Mouse (Mus musculus) heart, postnatal 0 days (tissue): ENCODE data around the gene Srsf2. TPM values are rescaled to one million over a fixed set of nuclear protein-coding genes. Genes with fewer than 3 reads are reported as not detected.
"Not testable (repeated sequence)": the region's sequence is repeated elsewhere in the genome, so short reads cannot be mapped to it uniquely, and the experiment has no call there.

ENCODE experiments used
- ATAC-seq: fragments of 200-750 bp; cut with Nextera tagmentation; 2 replicates; pipeline ENCODE4 v1.8.0; 2017; ENCODE audit warnings: low read depth, moderate number of reproducible peaks, moderate library complexity; ENCODE audit not compliant: insufficient read depth
- DNase-seq: peaks from one replicate; pipeline ENCODE4 v3.0.0-alpha.2; 2016; ENCODE audit warnings: low spot score
- H3K27ac ChIP-seq: fragments of 300-500 bp; sonication (generic); 2 replicates; pipeline ENCODE4 v1.5.1; 2014; ENCODE audit warnings: low read depth, mild to moderate bottlenecking
- H3K27me3 ChIP-seq: fragments of 300-500 bp; sonication (generic); 2 replicates; pipeline ENCODE4 v1.6.1; 2014; ENCODE audit warnings: low read length, mixed read lengths; ENCODE audit not compliant: control insufficient read depth, insufficient read depth
- H3K36me3 ChIP-seq: fragments of 300-500 bp; sonication (generic); replicated peaks from 2 replicates; pipeline ENCODE4 v1.6.1; 2014; ENCODE audit warnings: low read length, mixed read lengths; ENCODE audit not compliant: control insufficient read depth, insufficient read depth
- H3K4me1 ChIP-seq: fragments of 300-500 bp; sonication (generic); 2 replicates; pipeline ENCODE4 v1.6.1; 2014; ENCODE audit warnings: antibody characterized with exemption; ENCODE audit not compliant: control insufficient read depth, insufficient read depth
- H3K4me2 ChIP-seq: fragments of 300-500 bp; sonication (generic); 2 replicates; pipeline ENCODE4 v1.6.1; 2014; ENCODE audit warnings: low read depth, mild to moderate bottlenecking, low read length, moderate library complexity
- H3K4me3 ChIP-seq: fragments of 300-500 bp; sonication (generic); 2 replicates; pipeline ENCODE4 v1.5.1; 2014; ENCODE audit warnings: low read depth, low read length
- H3K9ac ChIP-seq: fragments of 300-500 bp; sonication (generic); replicated peaks from 2 replicates; pipeline ENCODE4 v1.6.1; 2014; ENCODE audit warnings: low read depth, low read length, mixed read lengths
- H3K9me3 ChIP-seq: fragments of 300-500 bp; sonication (generic); replicated peaks from 2 replicates; pipeline ENCODE4 v1.6.1; 2016; ENCODE audit warnings: low read length; ENCODE audit not compliant: control insufficient read depth
- CTCF ChIP-seq: IDR thresholded peaks from 2 replicates; pipeline ENCODE4 v1.5.1; 2016; ENCODE audit warnings: antibody characterized with exemption, control low read depth, low read depth
- EP300 ChIP-seq: IDR thresholded peaks from 2 replicates; pipeline ENCODE4 v1.6.1; 2016; ENCODE audit warnings: antibody characterized with exemption, low read depth
- WGBS: fragments of 180-500 bp; shearing (Covaris S2); extraction: QIAGEN DNeasy Blood & Tissue Kit; methylation state at CpG from one replicate; pipeline ENCODE4 v1.1.7; 2014; 5-methylcytosine and 5-hydroxymethylcytosine counted together
- polyA plus RNA-seq: library from polyadenylated mRNA; unstranded; fragments of >200 nt; fragmentation: Nextera tagmentation; extraction: Ambion mirVana; gene quantifications from 2 replicates; pipeline ENCODE4 v1.2.1, GENCODE M21; 2015
- total RNA-seq: library from RNA; depleted of rRNA; stranded (reverse); fragments of >200 nt; gene quantifications from 2 replicates; pipeline ENCODE4 v1.2.3, GENCODE M21; 2014; ENCODE audit warnings: low replicate concordance; rRNA removed

Gene Srsf2
- 157 and 211 TPM in 2 replicates for total RNA-seq
- polyA plus RNA-seq = 349 and 359 TPM in 2 replicates

DNA sequence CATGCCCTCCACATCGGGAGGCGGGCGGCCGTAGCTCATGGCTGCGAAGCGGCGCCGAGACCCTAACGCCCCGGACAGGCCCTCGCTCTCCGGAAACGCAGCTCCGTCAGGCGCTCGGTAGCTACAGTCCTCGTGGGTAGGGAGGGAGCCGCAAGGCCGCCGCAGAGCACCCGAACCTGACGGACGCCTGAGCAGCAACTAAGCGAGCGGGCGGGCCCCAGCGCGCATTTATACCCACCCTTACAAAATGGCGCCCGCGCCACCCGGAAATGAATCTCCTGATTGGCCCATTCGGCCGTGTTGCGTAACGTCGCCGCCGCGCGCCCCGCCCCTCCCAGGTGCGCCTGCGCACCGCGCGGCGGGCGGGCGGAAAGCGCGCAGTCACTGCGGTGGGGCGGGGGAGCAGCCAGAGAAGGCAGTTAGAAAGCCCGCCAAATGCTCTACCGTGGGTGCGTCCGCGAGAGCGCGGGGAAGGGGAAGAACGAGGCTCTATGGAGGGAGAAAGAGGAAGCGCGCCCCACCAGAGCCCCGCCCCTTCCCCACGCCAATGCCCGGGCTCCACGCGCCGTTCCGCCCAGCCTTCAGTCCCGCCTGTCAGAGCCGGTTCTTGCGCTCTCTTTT lies at the start of gene Srsf2:
Gene Srsf2 (minus strand): TSS at position 204 of the 621 bp plus-strand sequence.
- peak within 1 kb of the TSS; percentile 99 for H3K9ac ChIP-seq
- no peak; the same call in 1 of the 2 replicates for TF ChIP-seq EP300
- no peak for TF ChIP-seq CTCF
- peaks cover 12% of the 10 kb centered on the region; the same call in 1 of the 2 replicates for H3K4me1 ChIP-seq
- no peaks in the 10 kb centered on the region for H3K27me3 ChIP-seq
- H3K36me3 ChIP-seq = peaks cover 41% of the 10 kb centered on the region
- H3K27ac ChIP-seq = peak within 1 kb of the TSS; percentile 99
- DNase-seq (peak; percentile 95), ATAC-seq (peak; percentile 84)
- under 1% methylated on average over 62 of the region's 74 CpGs for WGBS
- H3K4me3 ChIP-seq = peak within 1 kb of the TSS; percentile 95
- H3K4me2 ChIP-seq = peak within 1 kb of the TSS; percentile 83
- H3K9me3 ChIP-seq = no peaks in the 10 kb centered on the region

DNA sequence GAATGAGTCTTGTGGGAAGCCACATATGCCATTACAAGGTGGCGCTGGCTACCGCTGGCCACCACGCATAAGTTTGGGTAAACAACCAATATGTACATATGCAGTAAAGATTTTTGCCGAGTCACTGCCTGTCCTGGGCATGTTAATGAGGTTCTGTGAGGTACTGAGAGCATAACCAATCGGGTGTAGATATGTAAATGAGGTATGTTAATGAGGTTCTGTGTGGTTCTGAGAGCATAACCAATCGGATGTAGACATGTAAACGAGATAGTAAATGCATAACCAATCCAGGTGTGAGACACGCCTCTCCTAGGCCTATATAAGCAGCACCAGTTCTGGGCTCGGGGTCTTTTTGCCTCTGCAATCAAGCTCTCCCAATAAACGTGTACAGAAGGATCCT lies 49.7 kb upstream of the Srsf2 start:
- H3K9ac ChIP-seq, DNase-seq, H3K4me2 ChIP-seq, H3K36me3 ChIP-seq, H3K9me3 ChIP-seq, H3K4me1 ChIP-seq, ATAC-seq, H3K4me3 ChIP-seq, H3K27ac ChIP-seq: not testable (repeated sequence)
- H3K27me3 ChIP-seq = peaks cover 20% of the 10 kb centered on the region
- WGBS = 86% methylated on average over 10 of the region's 10 CpGs

- no peak for ATAC-seq
- no peak overlapping the region for H3K4me2 ChIP-seq
- no peak overlapping the region for H3K9ac ChIP-seq
- DNase-seq = no peak
- H3K36me3 ChIP-seq = no peaks in the 10 kb centered on the region
- no peaks in the 10 kb centered on the region for H3K9me3 ChIP-seq
- 93% methylated on average over 12 of the region's 12 CpGs for WGBS
- no peaks in the 10 kb centered on the region for H3K4me1 ChIP-seq
- H3K27me3 ChIP-seq = peaks cover 4% of the 10 kb centered on the region; the same call in 1 of the 2 replicates
- TF ChIP-seq EP300 (no peak), CTCF (no peak)
- no peak overlapping the region for H3K27ac ChIP-seq
- H3K4me3 ChIP-seq = no peak overlapping the region
Measured at GRCm38 (mm10) chr11:116899247-116899646, 46.4 kb upstream of the Srsf2 start.

DNA sequence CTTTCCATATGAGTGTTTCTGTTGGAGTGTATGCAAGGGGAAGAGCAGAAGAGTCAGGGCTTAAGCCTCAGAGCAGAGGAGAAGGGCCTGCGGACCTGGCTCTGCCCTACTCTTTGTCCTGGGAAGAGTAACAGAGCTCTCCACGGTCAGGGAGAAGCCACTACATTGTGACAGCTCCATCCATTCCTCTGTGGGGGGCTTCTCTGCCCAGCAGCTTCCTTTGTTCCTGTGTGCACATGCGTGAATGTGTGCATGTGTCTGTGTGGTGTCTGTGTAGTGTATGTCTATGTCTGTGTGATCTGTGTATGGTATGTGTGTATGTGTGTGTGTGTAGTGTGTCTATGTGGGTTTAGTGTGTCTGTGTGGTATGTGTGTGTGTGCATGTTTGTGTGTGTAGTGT lies 42.5 kb upstream of the Srsf2 start:
- H3K36me3 ChIP-seq = no peaks in the 10 kb centered on the region
- H3K4me3 ChIP-seq = no peak overlapping the region
- no peak overlapping the region for H3K27ac ChIP-seq
- H3K4me2 ChIP-seq = no peak overlapping the region
- WGBS = 91% methylated on average over 3 of the region's 3 CpGs
- no peaks in the 10 kb centered on the region for H3K9me3 ChIP-seq
- no peak for DNase-seq
- no peak for ATAC-seq
- H3K27me3 ChIP-seq = peaks cover 4% of the 10 kb centered on the region; the same call in 1 of the 2 replicates
- H3K4me1 ChIP-seq = no peaks in the 10 kb centered on the region
- TF ChIP-seq EP300 (no peak), CTCF (no peak)
- H3K9ac ChIP-seq = no peak overlapping the region

GRCm38 (mm10) chr11:116893532-116894442 lies 40.9 kb upstream of the Srsf2 start:
- H3K27me3 ChIP-seq = peaks cover 4% of the 10 kb centered on the region; the same call in 1 of the 2 replicates
- WGBS = 72% methylated on average over 19 of the region's 19 CpGs
- H3K9me3 ChIP-seq = no peaks in the 10 kb centered on the region
- H3K4me1 ChIP-seq = no peaks in the 10 kb centered on the region
- DNase-seq (no peak), ATAC-seq (no peak)
- no peak overlapping the region for H3K4me2 ChIP-seq
- H3K4me3 ChIP-seq = no peak overlapping the region
- no peak overlapping the region for H3K9ac ChIP-seq
- TF ChIP-seq CTCF = no peak
- no peak for TF ChIP-seq EP300
- no peaks in the 10 kb centered on the region for H3K36me3 ChIP-seq
- H3K27ac ChIP-seq = no peak overlapping the region
